Mouse (Mus musculus) spleen, adult 2 months (tissue): Measurements from ENCODE around the gene Khk.

Experiments used
- CTCF ChIP-seq: fragments of 200-500 bp; IDR thresholded peaks from 2 replicates; pipeline ENCODE4 v1.5.1; 2011; ENCODE audit warnings: mild to moderate bottlenecking, inconsistent platforms; ENCODE audit not compliant: insufficient read depth, insufficient read length, insufficient replicate concordance; ENCODE audit errors: extremely low read depth
- POLR2A ChIP-seq: fragments of 200-500 bp; IDR thresholded peaks from 2 replicates; pipeline ENCODE4 v1.6.1; 2011; ENCODE audit warnings: low read depth, low read length, inconsistent platforms

DNA sequence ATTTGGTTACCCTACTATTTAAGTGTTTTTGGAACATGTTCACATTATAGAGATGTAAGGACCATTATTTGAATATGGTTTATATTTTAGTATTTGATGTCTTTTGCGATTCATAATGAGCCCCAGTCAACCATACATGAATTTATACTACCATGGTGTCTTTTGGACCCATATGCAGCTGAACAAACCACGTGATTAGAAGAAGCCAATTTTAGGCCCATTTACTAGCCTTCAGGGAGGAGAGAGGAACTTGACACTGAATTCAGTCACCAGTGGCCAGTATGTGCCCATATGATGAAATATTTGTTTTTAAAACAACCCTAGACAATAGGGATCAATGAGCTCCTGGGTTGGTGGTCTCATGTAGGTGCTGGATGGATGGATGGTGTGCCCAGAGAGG, 39.6 kb downstream of the Khk start:
- TF ChIP-seq POLR2A (no peak), CTCF (no peak)
